Mouse (Mus musculus): ENCODE measurements around the gene Olfr49.

- TF ChIP-seq CTCF (IDR thresholded peaks at IDR 0.05; ENCODE audit: borderline replicate concordance, extremely low read depth, insufficient read depth, insufficient read length) (no peak), POLR2A (IDR thresholded peaks at IDR 0.05; ENCODE audit: borderline replicate concordance, extremely low read depth, insufficient read depth, insufficient read length, poor library complexity, severe bottlenecking) (no peak)
These were observed 44.5 kb upstream of the Olfr49 start for GRCm38 (mm10) chr14:54329201-54329600.

Measured in brain, embryonic 14.5 days (tissue).